Mouse (Mus musculus) limb, embryonic 13.5 days (tissue): ENCODE results near the gene Oaz3. TPM values are rescaled to one million over a fixed set of nuclear protein-coding genes. Genes with fewer than 3 reads are reported as not detected.

Experiments used
- polyA plus RNA-seq: library from polyadenylated mRNA; unstranded; fragments of >200 nt; fragmentation: Nextera tagmentation; extraction: Ambion mirVana; gene quantifications from 2 replicates; pipeline ENCODE4 v1.2.1, GENCODE M21; 2015

Gene Oaz3
- polyA plus RNA-seq, 1 experiment from 2014 or later, result 0.94 TPM

Other genes with a start within 250 kb of the Oaz3 start
- gene Gm5286, start 247.2 kb downstream of the Oaz3 start, polyA plus RNA-seq, result not detected in 2 replicates
- not detected in 2 replicates for gene Gm4778, start 179.9 kb downstream of the Oaz3 start, polyA plus RNA-seq
- 11.2 and 11.5 TPM in 2 replicates for gene Them4, start 133.8 kb downstream of the Oaz3 start, polyA plus RNA-seq
- gene Them5, start 101.8 kb downstream of the Oaz3 start, polyA plus RNA-seq, result 2.3 and 2.4 TPM in 2 replicates
- gene C2cd4d, start 81.5 kb downstream of the Oaz3 start, polyA plus RNA-seq, result 2.5 and 3.1 TPM in 2 replicates
- 0.98 and 1.0 TPM in 2 replicates for gene Rorc, start 71.1 kb downstream of the Oaz3 start, polyA plus RNA-seq
- 0.06 and 0.14 TPM in 2 replicates for gene Lingo4, start 45.4 kb downstream of the Oaz3 start, polyA plus RNA-seq
- gene Tdrkh, start 30.6 kb downstream of the Oaz3 start, polyA plus RNA-seq, result 8.4 and 8.9 TPM in 2 replicates
- 66.8 and 67.0 TPM in 2 replicates for gene Mrpl9, start 597 bp downstream of the Oaz3 start, polyA plus RNA-seq
- gene Celf3, start 34.4 kb upstream of the Oaz3 start, polyA plus RNA-seq, result 2.4 and 3.7 TPM in 2 replicates
- 1.8 and 2.0 TPM in 2 replicates for gene Riiad1, start 36.4 kb upstream of the Oaz3 start, polyA plus RNA-seq
- 56.7 and 66.8 TPM in 2 replicates for gene Snx27, start 138.8 kb upstream of the Oaz3 start, polyA plus RNA-seq
- not detected in 2 replicates for gene Gm10972, start 199.2 kb upstream of the Oaz3 start, polyA plus RNA-seq
- gene Tuft1, start 215.0 kb upstream of the Oaz3 start, polyA plus RNA-seq, result 4.9 and 5.3 TPM in 2 replicates
- 0.63 and 0.75 TPM in 2 replicates for gene Selenbp2, start 249.6 kb upstream of the Oaz3 start, polyA plus RNA-seq